Mouse (Mus musculus): Measurements from ENCODE around the gene Runx2.

- TF ChIP-seq POLR2A (IDR thresholded peaks at IDR 0.05; ENCODE audit: low read depth, low read length), result no peak
- no peak for TF ChIP-seq CTCF (conservative IDR thresholded peaks at IDR 0.05; ENCODE audit: insufficient read depth, insufficient read length, low read depth, low read length)
Measured at GRCm38 (mm10) chr17:44608907-44609306, 205.7 kb downstream of the Runx2 start.
